Mouse (Mus musculus): ENCODE data around the gene Slc24a3. TPM values are rescaled to one million over a fixed set of nuclear protein-coding genes. Genes with fewer than 3 reads are reported as not detected.

Gene Slc24a3
- polyA plus RNA-seq, 1 experiment from 2014 or later: 2.5 TPM

DNA sequence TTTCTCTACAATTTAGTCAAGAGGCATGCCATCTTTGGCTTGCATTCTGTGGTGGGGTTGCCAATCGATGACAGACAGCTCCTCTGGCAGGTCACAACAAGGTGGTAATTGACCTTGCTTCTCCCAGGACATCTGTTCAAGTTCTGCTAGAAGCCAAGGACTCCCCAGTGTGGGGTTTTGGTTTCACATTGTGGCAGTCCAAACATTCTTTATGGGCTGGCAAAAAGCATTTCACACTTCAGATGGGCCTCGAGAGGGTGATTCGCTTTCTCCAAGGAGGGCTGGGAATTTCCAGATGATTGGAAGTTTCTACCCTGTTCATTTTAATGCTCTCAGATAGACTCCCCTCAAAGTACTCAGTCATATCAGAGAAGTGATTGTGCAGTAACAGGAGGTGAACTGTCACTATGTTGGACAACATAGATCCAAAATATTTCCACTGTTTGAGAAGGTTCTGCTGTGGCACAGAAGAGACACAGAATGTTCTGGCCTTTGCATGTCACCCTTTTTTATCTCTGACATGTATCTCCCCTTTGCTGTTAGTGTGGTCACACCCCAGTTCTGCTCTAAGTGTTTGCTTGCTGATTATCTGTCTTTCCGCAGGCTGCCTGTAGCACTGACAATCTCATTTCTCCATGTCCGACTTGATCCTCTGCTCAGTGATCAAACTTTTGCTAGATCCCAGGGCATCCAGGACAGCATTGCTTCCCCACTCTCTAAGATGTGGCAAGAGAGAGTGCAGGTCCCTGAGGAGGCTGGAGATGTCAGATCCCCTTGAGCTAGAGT, 132.6 kb downstream of the Slc24a3 start:
- H3K9me3 ChIP-seq: no peaks in the 10 kb centered on the region
- ATAC-seq (ENCODE audit: low FRiP score): no peak

GRCm38 (mm10) chr2:145307231-145307883, 139.8 kb downstream of the Slc24a3 start:
- Histone ChIP-seq H3K9me3 (no peaks in the 10 kb centered on the region), H3K27ac (no peak overlapping the region), H3K9ac (no peak overlapping the region), H3K4me2 (no peak overlapping the region), H3K36me3 (replicated peaks) (no peaks in the 10 kb centered on the region), H3K27me3 (no peaks in the 10 kb centered on the region), H3K4me3 (replicated peaks) (no peak overlapping the region), H3K4me1 (no peaks in the 10 kb centered on the region)
- WGBS: 85% methylated on average over 2 of the region's 2 CpGs
- ATAC-seq (ENCODE audit: low FRiP score): no peak

More for the DNA sequence above, 132.6 kb downstream of the Slc24a3 start:
- H3K27ac ChIP-seq: no peak overlapping the region
- no peak overlapping the region for H3K9ac ChIP-seq
- H3K27me3 ChIP-seq: no peaks in the 10 kb centered on the region
- H3K36me3 ChIP-seq (replicated peaks): no peaks in the 10 kb centered on the region
- H3K4me1 ChIP-seq: no peaks in the 10 kb centered on the region
- 88% methylated on average over 5 of the region's 5 CpGs for WGBS
- H3K4me2 ChIP-seq: no peak overlapping the region
- no peak overlapping the region for H3K4me3 ChIP-seq (replicated peaks)

DNA sequence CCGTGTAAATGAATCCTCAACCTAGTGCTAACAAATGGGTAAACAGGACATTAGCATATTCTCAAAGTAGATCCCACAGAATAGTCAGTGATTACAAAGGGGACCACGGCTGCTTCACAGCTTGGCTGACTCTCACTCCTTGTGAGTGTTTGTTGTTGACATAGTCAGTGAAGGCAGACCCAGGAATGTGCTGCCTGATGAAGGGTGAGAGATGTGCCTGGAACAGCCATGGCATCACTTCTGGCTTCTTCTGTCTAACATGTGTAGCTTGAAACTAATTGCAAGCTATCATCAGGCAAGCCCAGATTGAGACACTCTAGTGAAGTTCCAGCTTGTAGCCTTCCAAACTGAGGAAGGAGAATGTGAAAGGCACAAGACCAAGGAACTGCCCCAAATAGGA, 151.4 kb downstream of the Slc24a3 start:
- WGBS: 56% methylated on average over 2 of the region's 2 CpGs

GRCm38 (mm10) chr2:145321287-145321686, 153.7 kb downstream of the Slc24a3 start:
- Histone ChIP-seq H3K9me3 (no peaks in the 10 kb centered on the region), H3K4me1 (no peaks in the 10 kb centered on the region), H3K9ac (no peak overlapping the region), H3K4me2 (no peak overlapping the region), H3K27me3 (no peaks in the 10 kb centered on the region), H3K27ac (no peak overlapping the region), H3K4me3 (replicated peaks) (no peak overlapping the region), H3K36me3 (replicated peaks) (no peaks in the 10 kb centered on the region)
- no peak for ATAC-seq (ENCODE audit: low FRiP score)
- WGBS: 90% methylated on average over 3 of the region's 3 CpGs

More for the DNA sequence above, 151.4 kb downstream of the Slc24a3 start:
- H3K27ac ChIP-seq: no peak overlapping the region
- H3K4me2 ChIP-seq: no peak overlapping the region
- H3K4me1 ChIP-seq: no peaks in the 10 kb centered on the region
- H3K36me3 ChIP-seq (replicated peaks): no peaks in the 10 kb centered on the region
- H3K9ac ChIP-seq: no peak overlapping the region
- no peak overlapping the region for H3K4me3 ChIP-seq (replicated peaks)
- ATAC-seq (ENCODE audit: low FRiP score): no peak
- H3K27me3 ChIP-seq: no peaks in the 10 kb centered on the region
- H3K9me3 ChIP-seq: no peaks in the 10 kb centered on the region

DNA sequence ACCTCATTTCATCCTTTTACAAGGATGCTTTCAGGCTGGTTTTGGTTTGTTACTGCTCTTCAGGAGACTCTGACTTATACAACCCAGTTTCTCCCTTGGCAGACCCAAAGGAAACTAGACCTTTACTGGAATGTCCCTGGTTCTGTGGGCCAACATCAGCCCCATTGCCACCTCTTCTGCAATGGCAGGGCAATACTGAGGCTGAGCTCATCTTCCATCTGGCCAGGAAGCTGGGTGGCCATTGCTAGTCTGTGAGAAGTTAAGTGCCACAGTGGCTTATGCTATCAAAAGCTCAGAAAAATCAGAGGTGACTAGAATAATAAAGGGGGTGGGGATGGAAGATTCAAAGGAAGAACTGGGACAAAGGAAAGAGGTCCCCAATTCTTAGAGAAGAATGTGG, 154.2 kb downstream of the Slc24a3 start:
- Histone ChIP-seq H3K4me1 (no peaks in the 10 kb centered on the region), H3K27me3 (no peaks in the 10 kb centered on the region), H3K27ac (no peak overlapping the region), H3K36me3 (replicated peaks) (no peaks in the 10 kb centered on the region), H3K9me3 (no peaks in the 10 kb centered on the region), H3K9ac (no peak overlapping the region), H3K4me2 (no peak overlapping the region), H3K4me3 (replicated peaks) (no peak overlapping the region)
- no peak for ATAC-seq (ENCODE audit: low FRiP score)

- Histone ChIP-seq H3K4me1 (no peaks in the 10 kb centered on the region), H3K9ac (no peak overlapping the region), H3K9me3 (no peaks in the 10 kb centered on the region), H3K36me3 (replicated peaks) (no peaks in the 10 kb centered on the region), H3K27me3 (no peaks in the 10 kb centered on the region), H3K4me2 (no peak overlapping the region), H3K4me3 (replicated peaks) (no peak overlapping the region), H3K27ac (no peak overlapping the region)
- no peak for ATAC-seq (ENCODE audit: low FRiP score)
- WGBS: 69% methylated on average over 3 of the region's 3 CpGs
Observed at GRCm38 (mm10) chr2:145324477-145324876, 156.9 kb downstream of the Slc24a3 start.

- H3K9me3 ChIP-seq: no peaks in the 10 kb centered on the region
- no peaks in the 10 kb centered on the region for H3K27me3 ChIP-seq
- H3K4me1 ChIP-seq: no peaks in the 10 kb centered on the region
- WGBS: 75% methylated on average over 4 of the region's 4 CpGs
- H3K9ac ChIP-seq: no peak overlapping the region
- no peak overlapping the region for H3K27ac ChIP-seq
- ATAC-seq (ENCODE audit: low FRiP score): no peak
- no peak overlapping the region for H3K4me2 ChIP-seq
- H3K4me3 ChIP-seq (replicated peaks): no peak overlapping the region
- H3K36me3 ChIP-seq (replicated peaks): no peaks in the 10 kb centered on the region
Observed at GRCm38 (mm10) chr2:145325852-145326251, 158.3 kb downstream of the Slc24a3 start.

DNA sequence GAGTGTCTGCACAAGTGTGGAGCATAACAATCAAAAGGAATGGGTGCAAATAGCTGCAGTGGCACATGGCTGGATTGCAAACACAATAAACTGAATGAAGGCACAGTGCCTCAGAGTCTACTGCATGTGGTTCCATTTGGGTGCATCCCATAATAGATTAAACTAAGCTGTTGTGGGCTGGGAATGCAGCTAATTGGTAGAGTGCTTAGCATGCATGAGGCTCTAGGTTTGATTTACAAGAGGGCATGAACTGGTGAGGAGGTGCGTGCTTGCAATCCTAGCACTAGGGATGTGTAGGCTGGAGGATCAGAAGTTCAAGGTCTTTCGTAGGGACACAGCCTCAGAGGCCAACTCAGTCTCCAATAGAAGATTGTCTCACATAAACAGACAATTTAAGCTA, 159.0 kb downstream of the Slc24a3 start:
- Histone ChIP-seq H3K27me3 (no peaks in the 10 kb centered on the region), H3K4me1 (no peaks in the 10 kb centered on the region), H3K27ac (no peak overlapping the region), H3K36me3 (replicated peaks) (no peaks in the 10 kb centered on the region), H3K4me3 (replicated peaks) (no peak overlapping the region), H3K9ac (no peak overlapping the region), H3K9me3 (no peaks in the 10 kb centered on the region), H3K4me2 (no peak overlapping the region)
- WGBS: 83% methylated on average over 2 of the region's 2 CpGs
- ATAC-seq (ENCODE audit: low FRiP score): no peak

GRCm38 (mm10) chr2:145329756-145330155, 162.2 kb downstream of the Slc24a3 start:
- H3K36me3 ChIP-seq (replicated peaks): no peaks in the 10 kb centered on the region
- H3K27ac ChIP-seq: no peak overlapping the region
- WGBS: 85% methylated on average over 8 of the region's 8 CpGs
- H3K27me3 ChIP-seq: no peaks in the 10 kb centered on the region
- H3K4me1 ChIP-seq: no peaks in the 10 kb centered on the region
- no peak overlapping the region for H3K9ac ChIP-seq
- no peak for ATAC-seq (ENCODE audit: low FRiP score)
- no peaks in the 10 kb centered on the region for H3K9me3 ChIP-seq
- H3K4me2 ChIP-seq: no peak overlapping the region
- no peak overlapping the region for H3K4me3 ChIP-seq (replicated peaks)

GRCm38 (mm10) chr2:145331525-145331924, 164.0 kb downstream of the Slc24a3 start:
- H3K9me3 ChIP-seq: no peaks in the 10 kb centered on the region
- no peak overlapping the region for H3K4me3 ChIP-seq (replicated peaks)
- H3K36me3 ChIP-seq (replicated peaks): no peaks in the 10 kb centered on the region
- no peak overlapping the region for H3K9ac ChIP-seq
- H3K4me1 ChIP-seq: no peaks in the 10 kb centered on the region
- no peaks in the 10 kb centered on the region for H3K27me3 ChIP-seq
- no peak for ATAC-seq (ENCODE audit: low FRiP score)
- H3K27ac ChIP-seq: no peak overlapping the region
- 81% methylated on average over 1 of the region's 1 CpGs for WGBS
- H3K4me2 ChIP-seq: no peak overlapping the region

DNA sequence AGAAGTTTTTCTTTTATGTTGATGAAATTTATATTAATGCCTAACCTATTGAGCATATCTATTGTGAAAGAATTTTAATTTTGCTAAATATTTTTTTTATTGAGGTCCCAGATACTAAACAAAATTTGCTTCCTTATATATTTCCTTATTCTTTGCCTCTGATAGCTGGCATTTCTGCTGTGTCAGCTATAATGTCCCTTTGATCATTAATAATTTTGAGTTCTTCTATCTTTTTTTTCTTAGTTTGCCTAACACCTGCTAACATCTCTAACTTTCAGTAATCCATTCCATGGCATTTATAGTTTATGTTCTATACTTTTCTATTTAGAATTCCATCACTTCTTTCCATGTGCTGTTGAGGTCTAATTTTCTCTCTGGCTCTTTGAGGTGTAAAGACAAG, 165.9 kb downstream of the Slc24a3 start:
- no peak overlapping the region for H3K27ac ChIP-seq
- H3K9me3 ChIP-seq: no peaks in the 10 kb centered on the region
- H3K4me1 ChIP-seq: no peaks in the 10 kb centered on the region
- no peak overlapping the region for H3K9ac ChIP-seq
- H3K4me3 ChIP-seq (replicated peaks): no peak overlapping the region
- no peak overlapping the region for H3K4me2 ChIP-seq
- H3K27me3 ChIP-seq: no peaks in the 10 kb centered on the region
- no peaks in the 10 kb centered on the region for H3K36me3 ChIP-seq (replicated peaks)
- no peak for ATAC-seq (ENCODE audit: low FRiP score)

GRCm38 (mm10) chr2:145336406-145336805, 168.9 kb downstream of the Slc24a3 start:
- Histone ChIP-seq H3K9me3 (no peaks in the 10 kb centered on the region), H3K9ac (no peak overlapping the region), H3K4me3 (replicated peaks) (no peak overlapping the region), H3K27ac (no peak overlapping the region), H3K4me2 (no peak overlapping the region), H3K27me3 (no peaks in the 10 kb centered on the region), H3K36me3 (replicated peaks) (no peaks in the 10 kb centered on the region), H3K4me1 (no peaks in the 10 kb centered on the region)
- no peak for ATAC-seq (ENCODE audit: low FRiP score)

GRCm38 (mm10) chr2:145340816-145341215, 173.3 kb downstream of the Slc24a3 start:
- 84% methylated on average over 2 of the region's 2 CpGs for WGBS
- H3K4me3 ChIP-seq (replicated peaks): no peak overlapping the region
- no peaks in the 10 kb centered on the region for H3K36me3 ChIP-seq (replicated peaks)
- no peak for ATAC-seq (ENCODE audit: low FRiP score)
- no peak overlapping the region for H3K9ac ChIP-seq
- no peak overlapping the region for H3K27ac ChIP-seq
- H3K4me2 ChIP-seq: no peak overlapping the region
- H3K27me3 ChIP-seq: no peaks in the 10 kb centered on the region
- H3K9me3 ChIP-seq: no peaks in the 10 kb centered on the region
- no peaks in the 10 kb centered on the region for H3K4me1 ChIP-seq

All from forebrain, embryonic 12.5 days (tissue).